Mouse (Mus musculus) liver, embryonic 14.5 days (tissue): ENCODE measurements around the gene Slc44a2. TPM values are rescaled to one million over a fixed set of nuclear protein-coding genes. Genes with fewer than 3 reads are reported as not detected.

ENCODE experiments used
- ATAC-seq: fragments of 200-750 bp; cut with Nextera tagmentation; 2 replicates; pipeline ENCODE4 v1.8.0; 2017; ENCODE audit warnings: moderate number of reproducible peaks, mild to moderate bottlenecking, moderate library complexity; ENCODE audit not compliant: insufficient read depth
- DNase-seq, 3 experiments: peaks; one replicate each; pipeline ENCODE4 v3.0.0-alpha.2; 2012 to 2013; ENCODE audit warnings: low read depth in 3 of 3, low spot score in 3 of 3
- H3K27ac ChIP-seq: fragments of 300-500 bp; sonication (generic); 2 replicates; pipeline ENCODE4 v1.5.1; 2014; ENCODE audit warnings: moderate library complexity, mild to moderate bottlenecking, control low read depth, inconsistent platforms
- H3K27me3 ChIP-seq: fragments of 300-500 bp; sonication (generic); 2 replicates; pipeline ENCODE4 v1.6.1; 2014; ENCODE audit warnings: mild to moderate bottlenecking, low read length, moderate library complexity; ENCODE audit not compliant: control insufficient read depth, insufficient read depth
- H3K36me3 ChIP-seq: fragments of 300-500 bp; sonication (generic); replicated peaks from 2 replicates; pipeline ENCODE4 v1.6.1; 2014; ENCODE audit warnings: low read depth; ENCODE audit not compliant: control insufficient read depth, insufficient read depth
- H3K4me1 ChIP-seq, 2 experiments: fragments of 200-500 bp in 1 of 2; fragments of 300-500 bp in 1 of 2; sonication (generic) in 1 of 2; replicated peaks; 2 replicates each; pipeline ENCODE4 v1.6.1; 2012 to 2014; ENCODE audit warnings: antibody characterized with exemption in 1 of 2, inconsistent platforms in 1 of 2, low read length in 1 of 2; ENCODE audit not compliant: control insufficient read depth in 2 of 2, insufficient read depth in 2 of 2
- H3K4me2 ChIP-seq: fragments of 300-500 bp; sonication (generic); 2 replicates; pipeline ENCODE4 v1.6.1; 2014; ENCODE audit warnings: low read depth, mild to moderate bottlenecking, control low read depth, moderate library complexity
- H3K4me3 ChIP-seq, 2 experiments: fragments of 200-500 bp in 1 of 2; fragments of 300-500 bp in 1 of 2; sonication (generic) in 1 of 2; 2 replicates each; pipeline ENCODE4 v1.5.1; 2012 to 2014; ENCODE audit warnings: low read depth in 2 of 2, low read length in 2 of 2, mild to moderate bottlenecking in 2 of 2, control low read depth in 1 of 2, inconsistent platforms in 1 of 2, moderate library complexity in 1 of 2; ENCODE audit not compliant: insufficient read depth in 1 of 2
- H3K9ac ChIP-seq: fragments of 300-500 bp; sonication (generic); replicated peaks from 2 replicates; pipeline ENCODE4 v1.6.1; 2014; ENCODE audit warnings: mild to moderate bottlenecking, control low read depth, moderate library complexity
- H3K9me3 ChIP-seq: fragments of 300-500 bp; sonication (generic); 2 replicates; pipeline ENCODE4 v1.6.1; 2016; ENCODE audit warnings: low read length, mixed read lengths; ENCODE audit not compliant: control insufficient read depth
- CTCF ChIP-seq: IDR thresholded peaks from 2 replicates; pipeline ENCODE4 v1.5.1; 2016; ENCODE audit warnings: antibody characterized with exemption, low read depth, control low read depth
- EP300 ChIP-seq: IDR thresholded peaks from 2 replicates; pipeline ENCODE4 v1.6.1; 2016; ENCODE audit warnings: antibody characterized with exemption, low read depth
- WGBS: fragments of 180-500 bp; shearing (Covaris S2); extraction: QIAGEN DNeasy Blood & Tissue Kit; methylation state at CpG from one replicate; pipeline ENCODE4 v1.1.7; 2014; ENCODE audit not compliant: insufficient replicate concordance; 5-methylcytosine and 5-hydroxymethylcytosine counted together
- polyA plus RNA-seq, 2 experiments: library from polyadenylated mRNA; depleted of rRNA in 1 of 2; stranded (reverse) in 1 of 2; unstranded in 1 of 2; fragments of >200 nt; fragmentation: Nextera tagmentation in 1 of 2; extraction: Ambion mirVana in 1 of 2; gene quantifications; 2 replicates each; pipeline versions ENCODE4 v1.2.1 to v1.2.3; 2012 to 2014

Gene Slc44a2
- polyA plus RNA-seq, 2 experiments = 10.0 to 11.6 TPM

GRCm38 (mm10) chr9:21324269-21324668 is 3.8 kb downstream of the Slc44a2 start:
- H3K36me3 ChIP-seq = no peaks in the 10 kb centered on the region
- no peak overlapping the region for H3K9ac ChIP-seq
- 43% methylated on average over 11 of the region's 11 CpGs for WGBS
- no peaks in the 10 kb centered on the region for H3K9me3 ChIP-seq
- peaks cover 14 to 16% of the 10 kb centered on the region in 2 experiments for H3K4me1 ChIP-seq
- TF ChIP-seq CTCF = no peak
- no peak for TF ChIP-seq EP300
- DNase-seq = no peak
- no peaks in the 10 kb centered on the region for H3K27me3 ChIP-seq
- no peak overlapping the region for H3K27ac ChIP-seq
- no peak overlapping the region for H3K4me3 ChIP-seq
- H3K4me2 ChIP-seq = no peak overlapping the region
- ATAC-seq = no peak

GRCm38 (mm10) chr9:21327569-21327968 is 7.1 kb downstream of the Slc44a2 start:
- no peak for TF ChIP-seq EP300
- ATAC-seq (no peak), DNase-seq (no peak)
- H3K9ac ChIP-seq = no peak overlapping the region
- no peaks in the 10 kb centered on the region for H3K9me3 ChIP-seq
- WGBS = 23% methylated on average over 3 of the region's 3 CpGs
- H3K4me2 ChIP-seq = no peak overlapping the region
- H3K27ac ChIP-seq = no peak overlapping the region
- H3K27me3 ChIP-seq = no peaks in the 10 kb centered on the region
- no peaks in the 10 kb centered on the region for H3K36me3 ChIP-seq
- no peak overlapping the region for H3K4me3 ChIP-seq
- H3K4me1 ChIP-seq = peaks cover 3 to 5% of the 10 kb centered on the region in 2 experiments; a peak in 3 of 4 replicates

GRCm38 (mm10) chr9:21328041-21328440 is 7.5 kb downstream of the Slc44a2 start:
- Histone ChIP-seq H3K27ac (no peak overlapping the region), H3K4me3 (no peak overlapping the region), H3K9ac (no peak overlapping the region), H3K36me3 (no peaks in the 10 kb centered on the region), H3K9me3 (no peaks in the 10 kb centered on the region), H3K27me3 (no peaks in the 10 kb centered on the region), H3K4me1 (peaks cover 3 to 7% of the 10 kb centered on the region in 2 experiments; a peak in 3 of 4 replicates), H3K4me2 (no peak overlapping the region)
- ATAC-seq (no peak), DNase-seq (no peak)
- TF ChIP-seq EP300 (no peak), CTCF (no peak)
- 34% methylated on average over 3 of the region's 3 CpGs for WGBS

- no peak for DNase-seq
- Histone ChIP-seq H3K4me1 (peaks cover 0 to 7% of the 10 kb centered on the region in 2 experiments; a peak in 1 of 4 replicates), H3K4me2 (no peak overlapping the region), H3K27ac (no peak overlapping the region), H3K9me3 (no peaks in the 10 kb centered on the region), H3K36me3 (no peaks in the 10 kb centered on the region), H3K9ac (no peak overlapping the region), H3K4me3 (no peak overlapping the region), H3K27me3 (no peaks in the 10 kb centered on the region)
- no peak for ATAC-seq
- 50% methylated on average over 3 of the region's 5 CpGs for WGBS
- no peak for TF ChIP-seq EP300
- no peak for TF ChIP-seq CTCF
Measured at GRCm38 (mm10) chr9:21329041-21329440, 8.5 kb downstream of the Slc44a2 start.

- H3K9me3 ChIP-seq = no peaks in the 10 kb centered on the region
- DNase-seq = no peak
- peaks cover 0 to 7% of the 10 kb centered on the region in 2 experiments; a peak in 1 of 4 replicates for H3K4me1 ChIP-seq
- no peaks in the 10 kb centered on the region for H3K36me3 ChIP-seq
- no peak for TF ChIP-seq EP300
- no peak for TF ChIP-seq CTCF
- no peak for ATAC-seq
- no peak overlapping the region for H3K9ac ChIP-seq
- WGBS = 79% methylated on average over 10 of the region's 10 CpGs
- no peaks in the 10 kb centered on the region for H3K27me3 ChIP-seq
- no peak overlapping the region for H3K27ac ChIP-seq
- H3K4me3 ChIP-seq = no peak overlapping the region
- H3K4me2 ChIP-seq = no peak overlapping the region
Measured at GRCm38 (mm10) chr9:21329699-21330289, 9.3 kb downstream of the Slc44a2 start.
